Mouse (Mus musculus): ENCODE results near the gene Trpv5.

Trpv5 gene

GRCm38 (mm10) chr6:41641173-41641866 is 39.2 kb downstream of the Trpv5 start:
- in situ Hi-C loops (cut with MboI; ENCODE audit: low sequenced_read_pairs), result no loop called here

GRCm38 (mm10) chr6:41640449-41640848 is 40.1 kb downstream of the Trpv5 start:
- in situ Hi-C loops (cut with MboI; ENCODE audit: low sequenced_read_pairs), result no loop called here

GRCm38 (mm10) chr6:41637927-41638506 is 42.6 kb downstream of the Trpv5 start:
- in situ Hi-C loops (cut with MboI; ENCODE audit: low sequenced_read_pairs), result no loop called here

GRCm38 (mm10) chr6:41637393-41637792 is 43.2 kb downstream of the Trpv5 start:
- in situ Hi-C loops (cut with MboI; ENCODE audit: low sequenced_read_pairs), result no loop called here

GRCm38 (mm10) chr6:41636178-41636577 is 44.4 kb downstream of the Trpv5 start, which contains the start of gene Trpv6:
Trpv6 (minus strand) TSS chr6:41636405.
- in situ Hi-C loops (cut with MboI; ENCODE audit: low sequenced_read_pairs), result no loop called here

GRCm38 (mm10) chr6:41635211-41635610 is 45.4 kb downstream of the Trpv5 start:
- in situ Hi-C loops (cut with MboI; ENCODE audit: low sequenced_read_pairs), result no loop called here

GRCm38 (mm10) chr6:41631549-41631948 is 49.0 kb downstream of the Trpv5 start:
- in situ Hi-C loops (cut with MboI; ENCODE audit: low sequenced_read_pairs), result no loop called here

GRCm38 (mm10) chr6:41630791-41631190 is 49.8 kb downstream of the Trpv5 start:
- in situ Hi-C loops (cut with MboI; ENCODE audit: low sequenced_read_pairs), result no loop called here

- in situ Hi-C loops (cut with MboI; ENCODE audit: low sequenced_read_pairs), result no loop called here
Measured at GRCm38 (mm10) chr6:41628180-41628579, 52.4 kb downstream of the Trpv5 start.

- in situ Hi-C loops (cut with MboI; ENCODE audit: low sequenced_read_pairs), result no loop called here
Measured at GRCm38 (mm10) chr6:41622661-41623060, 57.9 kb downstream of the Trpv5 start.

GRCm38 (mm10) chr6:41621241-41621990 is 59.2 kb downstream of the Trpv5 start:
- in situ Hi-C loops (cut with MboI; ENCODE audit: low sequenced_read_pairs), result no loop called here

- in situ Hi-C loops (cut with MboI; ENCODE audit: low sequenced_read_pairs), result no loop called here
Measured at GRCm38 (mm10) chr6:41620173-41620798, 60.3 kb downstream of the Trpv5 start.

GRCm38 (mm10) chr6:41607637-41608036 is 72.9 kb downstream of the Trpv5 start:
- in situ Hi-C loops (cut with MboI; ENCODE audit: low sequenced_read_pairs), result no loop called here

- in situ Hi-C loops (cut with MboI; ENCODE audit: low sequenced_read_pairs), result no loop called here
Measured at GRCm38 (mm10) chr6:41606214-41606613, 74.4 kb downstream of the Trpv5 start.

GRCm38 (mm10) chr6:41605794-41606104 is 74.8 kb downstream of the Trpv5 start:
- in situ Hi-C loops (cut with MboI; ENCODE audit: low sequenced_read_pairs), result no loop called here

GRCm38 (mm10) chr6:41605061-41605793 is 75.3 kb downstream of the Trpv5 start, which contains the start of gene Ephb6:
Ephb6 (plus strand) TSS chr6:41605482.
- in situ Hi-C loops (cut with MboI; ENCODE audit: low sequenced_read_pairs), result no loop called here

- in situ Hi-C loops (cut with MboI; ENCODE audit: low sequenced_read_pairs), result no loop called here
Measured at GRCm38 (mm10) chr6:41604401-41605050, 76.0 kb downstream of the Trpv5 start.
